Mouse (Mus musculus): ENCODE data around the gene Ube3b.

GRCm38 (mm10) chr5:114468007-114468406, 87.6 kb downstream of the Ube3b start:
- TF ChIP-seq POLR2A (IDR thresholded peaks at IDR 0.05; ENCODE audit: low read depth, low read length), result no peak
- no peak for TF ChIP-seq CTCF (IDR thresholded peaks at IDR 0.05; ENCODE audit: extremely low read depth, insufficient read length, insufficient replicate concordance, low read depth, low read length)

Measured in small intestine, adult 2 months (tissue).